Mouse (Mus musculus): ENCODE measurements around the gene Cdhr2. TPM values are rescaled to one million over a fixed set of nuclear protein-coding genes. Genes with fewer than 3 reads are reported as not detected.
A peak's percentile ranks its signal among the peaks of the same experiment; 100 is the strongest.

Gene Cdhr2
- polyA plus RNA-seq, 1 experiment, result 0.29 TPM

GRCm38 (mm10) chr13:54714393-54714792, 13.1 kb downstream of the Cdhr2 start:
- Histone ChIP-seq H3K27ac (ENCODE audit: insufficient read depth, low read length) (no peak overlapping the region), H3K4me3 (ENCODE audit: insufficient read depth, low read length) (no peak overlapping the region), H3K4me1 (ENCODE audit: control insufficient read depth, insufficient read depth, low read length) (no peaks in the 10 kb centered on the region)

GRCm38 (mm10) chr13:54714996-54715395, 13.7 kb downstream of the Cdhr2 start:
- no peak overlapping the region for H3K4me3 ChIP-seq (ENCODE audit: insufficient read depth, low read length)
- no peak overlapping the region for H3K27ac ChIP-seq (ENCODE audit: insufficient read depth, low read length)
- no peaks in the 10 kb centered on the region for H3K4me1 ChIP-seq (ENCODE audit: control insufficient read depth, insufficient read depth, low read length)
- TF ChIP-seq POLR2A (IDR thresholded peaks at IDR 0.05; ENCODE audit: extremely low read depth, insufficient read depth, low read length), result no peak
- TF ChIP-seq CTCF (IDR thresholded peaks at IDR 0.05; ENCODE audit: extremely low read depth, insufficient read depth, low read length), result no peak

More at GRCm38 (mm10) chr13:54714393-54714792, 13.1 kb downstream of the Cdhr2 start:
- TF ChIP-seq POLR2A (IDR thresholded peaks at IDR 0.05; ENCODE audit: extremely low read depth, insufficient read depth, low read length) (no peak), CTCF (IDR thresholded peaks at IDR 0.05; ENCODE audit: extremely low read depth, insufficient read depth, low read length) (peak; percentile 42)

- Histone ChIP-seq H3K4me3 (ENCODE audit: insufficient read depth, low read length) (no peak overlapping the region), H3K4me1 (ENCODE audit: control insufficient read depth, insufficient read depth, low read length) (no peaks in the 10 kb centered on the region), H3K27ac (ENCODE audit: insufficient read depth, low read length) (no peak overlapping the region)
- TF ChIP-seq CTCF (IDR thresholded peaks at IDR 0.05; ENCODE audit: extremely low read depth, insufficient read depth, low read length), result peak; percentile 59
- no peak for TF ChIP-seq POLR2A (IDR thresholded peaks at IDR 0.05; ENCODE audit: extremely low read depth, insufficient read depth, low read length)
Measured at GRCm38 (mm10) chr13:54716916-54717315, 15.7 kb downstream of the Cdhr2 start.

GRCm38 (mm10) chr13:54723143-54723542, 21.9 kb downstream of the Cdhr2 start:
- Histone ChIP-seq H3K4me3 (ENCODE audit: insufficient read depth, low read length) (no peak overlapping the region), H3K4me1 (ENCODE audit: control insufficient read depth, insufficient read depth, low read length) (no peaks in the 10 kb centered on the region), H3K27ac (ENCODE audit: insufficient read depth, low read length) (no peak overlapping the region)
- no peak for TF ChIP-seq POLR2A (IDR thresholded peaks at IDR 0.05; ENCODE audit: extremely low read depth, insufficient read depth, low read length)
- TF ChIP-seq CTCF (IDR thresholded peaks at IDR 0.05; ENCODE audit: extremely low read depth, insufficient read depth, low read length), result no peak

GRCm38 (mm10) chr13:54726131-54726530, 24.9 kb downstream of the Cdhr2 start:
- Histone ChIP-seq H3K27ac (ENCODE audit: insufficient read depth, low read length) (no peak overlapping the region), H3K4me3 (ENCODE audit: insufficient read depth, low read length) (no peak overlapping the region), H3K4me1 (ENCODE audit: control insufficient read depth, insufficient read depth, low read length) (no peaks in the 10 kb centered on the region)
- no peak for TF ChIP-seq POLR2A (IDR thresholded peaks at IDR 0.05; ENCODE audit: extremely low read depth, insufficient read depth, low read length)
- no peak for TF ChIP-seq CTCF (IDR thresholded peaks at IDR 0.05; ENCODE audit: extremely low read depth, insufficient read depth, low read length)

GRCm38 (mm10) chr13:54736931-54737330, 35.7 kb downstream of the Cdhr2 start:
- Histone ChIP-seq H3K4me1 (ENCODE audit: control insufficient read depth, insufficient read depth, low read length) (no peaks in the 10 kb centered on the region), H3K27ac (ENCODE audit: insufficient read depth, low read length) (no peak overlapping the region), H3K4me3 (ENCODE audit: insufficient read depth, low read length) (no peak overlapping the region)
- TF ChIP-seq CTCF (IDR thresholded peaks at IDR 0.05; ENCODE audit: extremely low read depth, insufficient read depth, low read length) (no peak), POLR2A (IDR thresholded peaks at IDR 0.05; ENCODE audit: extremely low read depth, insufficient read depth, low read length) (no peak)

- no peak overlapping the region for H3K4me3 ChIP-seq (ENCODE audit: insufficient read depth, low read length)
- TF ChIP-seq CTCF (IDR thresholded peaks at IDR 0.05; ENCODE audit: extremely low read depth, insufficient read depth, low read length) (no peak), POLR2A (IDR thresholded peaks at IDR 0.05; ENCODE audit: extremely low read depth, insufficient read depth, low read length) (no peak)
- 0 out of 2 replicates have a peak, but pooled peaks cover under 1% of the 10 kb centered on the region for H3K4me1 ChIP-seq (ENCODE audit: control insufficient read depth, insufficient read depth, low read length)
- no peak overlapping the region for H3K27ac ChIP-seq (ENCODE audit: insufficient read depth, low read length)
Measured at GRCm38 (mm10) chr13:54737488-54738212, 36.4 kb downstream of the Cdhr2 start.

- TF ChIP-seq CTCF (IDR thresholded peaks at IDR 0.05; ENCODE audit: extremely low read depth, insufficient read depth, low read length), result no peak
- TF ChIP-seq POLR2A (IDR thresholded peaks at IDR 0.05; ENCODE audit: extremely low read depth, insufficient read depth, low read length), result no peak
- Histone ChIP-seq H3K4me1 (ENCODE audit: control insufficient read depth, insufficient read depth, low read length) (0 out of 2 replicates have a peak, but pooled peaks cover 3% of the 10 kb centered on the region), H3K4me3 (ENCODE audit: insufficient read depth, low read length) (no peak overlapping the region), H3K27ac (ENCODE audit: insufficient read depth, low read length) (no peak overlapping the region)
Measured at GRCm38 (mm10) chr13:54738213-54738601, 36.9 kb downstream of the Cdhr2 start.

- Histone ChIP-seq H3K4me3 (ENCODE audit: insufficient read depth, low read length) (no peak overlapping the region; the same call in 1 of the 2 replicates), H3K27ac (ENCODE audit: insufficient read depth, low read length) (no peak overlapping the region), H3K4me1 (ENCODE audit: control insufficient read depth, insufficient read depth, low read length) (peaks cover 19% of the 10 kb centered on the region)
- TF ChIP-seq POLR2A (IDR thresholded peaks at IDR 0.05; ENCODE audit: extremely low read depth, insufficient read depth, low read length) (no peak), CTCF (IDR thresholded peaks at IDR 0.05; ENCODE audit: extremely low read depth, insufficient read depth, low read length) (no peak)
Measured at GRCm38 (mm10) chr13:54746110-54746509, 44.8 kb downstream of the Cdhr2 start.

- Histone ChIP-seq H3K4me1 (ENCODE audit: control insufficient read depth, insufficient read depth, low read length) (peaks cover 21% of the 10 kb centered on the region), H3K4me3 (ENCODE audit: insufficient read depth, low read length) (peak overlapping the region; percentile 89), H3K27ac (ENCODE audit: insufficient read depth, low read length) (no peak overlapping the region)
- TF ChIP-seq POLR2A (IDR thresholded peaks at IDR 0.05; ENCODE audit: extremely low read depth, insufficient read depth, low read length) (no peak), CTCF (IDR thresholded peaks at IDR 0.05; ENCODE audit: extremely low read depth, insufficient read depth, low read length) (no peak)
Measured at GRCm38 (mm10) chr13:54746896-54747295, 45.6 kb downstream of the Cdhr2 start.

All from cortical plate, adult 2 months (tissue).